In genomic region chr8:120544155-120544554, GRCm38 (mm10) we compare ENCODE assay signal across 11 mouse cellular contexts. TPM values are rescaled to one million over a fixed set of nuclear protein-coding genes. Genes with fewer than 3 reads are reported as not detected.
DNase-seq lines count a peak whose midpoint lies in the region; ATAC-seq lines count a peak whose summit lies in the region.
"Had no signal": no experiment of that assay in that cellular context is flagged by ENCODE, and none has a peak within 500 bp of the region (broad histone marks: within the 10 kb centered on the region; RNA-seq: fewer than 3 reads in every experiment).

No protein-coding gene starts in this region.

- H3K9ac ChIP-seq in heart, embryonic 16.5 days (ENCODE audit: low read length), result no peak overlapping the region
- no peak overlapping the region for H3K9ac ChIP-seq in midbrain, embryonic 13.5 days (replicated peaks)
- no peak overlapping the region for H3K9ac ChIP-seq in midbrain, embryonic 15.5 days

- H3K27me3 ChIP-seq in heart, embryonic 16.5 days (ENCODE audit: control insufficient read depth, insufficient read depth, low read length), result no peaks in the 10 kb centered on the region
- no peaks in the 10 kb centered on the region for H3K27me3 ChIP-seq in midbrain, embryonic 13.5 days
- H3K27me3 ChIP-seq in midbrain, embryonic 15.5 days (replicated peaks), result no peaks in the 10 kb centered on the region
- H3K27me3 ChIP-seq: hindbrain, embryonic 13.5 days had no signal

- no peak overlapping the region for H3K4me3 ChIP-seq in heart, embryonic 16.5 days (ENCODE audit: low read length)
- no peak overlapping the region for H3K4me3 ChIP-seq in midbrain, embryonic 13.5 days (replicated peaks)
- no peak overlapping the region for H3K4me3 ChIP-seq in midbrain, embryonic 15.5 days
- H3K4me3 ChIP-seq: hindbrain, embryonic 13.5 days; midbrain, embryonic 10.5 days had no signal

- H3K4me1 ChIP-seq in heart, embryonic 16.5 days (ENCODE audit: control insufficient read depth, insufficient read depth, low read length), result peaks cover 78% of the 10 kb centered on the region
- H3K4me1 ChIP-seq in midbrain, embryonic 13.5 days (replicated peaks), result peaks cover 95% of the 10 kb centered on the region
- peaks cover 74% of the 10 kb centered on the region for H3K4me1 ChIP-seq in midbrain, embryonic 15.5 days

- no peaks in the 10 kb centered on the region for H3K9me3 ChIP-seq in heart, embryonic 16.5 days (replicated peaks; ENCODE audit: control insufficient read depth, low read length)
- no peaks in the 10 kb centered on the region for H3K9me3 ChIP-seq in midbrain, embryonic 13.5 days
- H3K9me3 ChIP-seq in midbrain, embryonic 15.5 days, result no peaks in the 10 kb centered on the region
- H3K9me3 ChIP-seq: hindbrain, embryonic 13.5 days; midbrain, embryonic 10.5 days had no signal

- 0 out of 2 replicates have a peak overlapping the region, but pooled peaks have one; percentile 34 for H3K4me2 ChIP-seq in heart, embryonic 16.5 days (ENCODE audit: low read depth, low read length)
- no peak overlapping the region for H3K4me2 ChIP-seq in midbrain, embryonic 13.5 days (replicated peaks)
- H3K4me2 ChIP-seq in midbrain, embryonic 15.5 days, result no peak overlapping the region
- H3K4me2 ChIP-seq: hindbrain, embryonic 13.5 days had no signal

- H3K27ac ChIP-seq in heart, embryonic 16.5 days (ENCODE audit: low read length), result peak overlapping the region; percentile 90
- H3K27ac ChIP-seq in midbrain, embryonic 13.5 days, result peak overlapping the region; percentile 69; the same call in 1 of the 2 replicates
- H3K27ac ChIP-seq in midbrain, embryonic 15.5 days, result no peak overlapping the region
- H3K27ac ChIP-seq: midbrain, embryonic 10.5 days had no signal

- WGBS in heart, embryonic 16.5 days, result 77% methylated on average over 5 of the region's 5 CpGs
- 93% methylated on average over 5 of the region's 5 CpGs for WGBS in midbrain, embryonic 13.5 days
- WGBS in midbrain, embryonic 15.5 days, result 88% methylated on average over 5 of the region's 5 CpGs

- no peaks in the 10 kb centered on the region for H3K36me3 ChIP-seq in heart, embryonic 16.5 days (ENCODE audit: control insufficient read depth, insufficient read depth)
- no peaks in the 10 kb centered on the region for H3K36me3 ChIP-seq in midbrain, embryonic 13.5 days
- H3K36me3 ChIP-seq in midbrain, embryonic 15.5 days (replicated peaks), result no peaks in the 10 kb centered on the region
- H3K36me3 ChIP-seq: hindbrain, embryonic 13.5 days; midbrain, embryonic 10.5 days had no signal

- no peak for ATAC-seq in heart, embryonic 16.5 days (replicated peaks; ENCODE audit: extremely low read depth, insufficient read depth, low FRiP score)
- no peak for ATAC-seq in midbrain, embryonic 13.5 days
- no peak for ATAC-seq in midbrain, embryonic 15.5 days (replicated peaks)
- ATAC-seq: forebrain, embryonic 14.5 days had no signal

- DNase-seq in heart, adult 18-20 months, result no peak
- DNase-seq in naive thymus-derived CD4-positive, alpha-beta T cell, adult 2 months (ENCODE audit: low read depth), result peak; percentile 86
- no peak for DNase-seq in neural tube, embryonic 10.5 days (ENCODE audit: extremely low spot score, low spot score)
- DNase-seq in layer of hippocampus, adult 9-11 months, result no peak
- no peak for DNase-seq in embryo, embryonic 11 days

RNA-seq across cellular contexts. Expression of gene Gins2, which starts 44.9 kb away (rescaled TPM):
- 51.0 and 51.1 TPM in 2 replicates for polyA plus RNA-seq in heart, embryonic 16.5 days (2015; fragmentation: Nextera tagmentation; extraction: Ambion mirVana)
- total RNA-seq in heart, adult 18-20 months (2021), result 1 to 10 TPM in 1 of 2 experiments, under 1 TPM in 1; 0.98 to 1.8 TPM
- polyA plus RNA-seq in midbrain, embryonic 13.5 days (2015; fragmentation: Nextera tagmentation; extraction: Ambion mirVana), result 36.7 and 37.9 TPM in 2 replicates
- 15.3 and 16.5 TPM in 2 replicates for polyA plus RNA-seq in midbrain, embryonic 15.5 days (2015; fragmentation: Nextera tagmentation; extraction: Ambion mirVana)
